Mouse (Mus musculus): ENCODE measurements around the gene Gm49320.
A peak's percentile ranks its signal among the peaks of the same experiment; 100 is the strongest.
"Not testable (repeated sequence)": the region's sequence is repeated elsewhere in the genome, so short reads cannot be mapped to it uniquely, and the experiment has no call there.

Gene Gm49320

DNA sequence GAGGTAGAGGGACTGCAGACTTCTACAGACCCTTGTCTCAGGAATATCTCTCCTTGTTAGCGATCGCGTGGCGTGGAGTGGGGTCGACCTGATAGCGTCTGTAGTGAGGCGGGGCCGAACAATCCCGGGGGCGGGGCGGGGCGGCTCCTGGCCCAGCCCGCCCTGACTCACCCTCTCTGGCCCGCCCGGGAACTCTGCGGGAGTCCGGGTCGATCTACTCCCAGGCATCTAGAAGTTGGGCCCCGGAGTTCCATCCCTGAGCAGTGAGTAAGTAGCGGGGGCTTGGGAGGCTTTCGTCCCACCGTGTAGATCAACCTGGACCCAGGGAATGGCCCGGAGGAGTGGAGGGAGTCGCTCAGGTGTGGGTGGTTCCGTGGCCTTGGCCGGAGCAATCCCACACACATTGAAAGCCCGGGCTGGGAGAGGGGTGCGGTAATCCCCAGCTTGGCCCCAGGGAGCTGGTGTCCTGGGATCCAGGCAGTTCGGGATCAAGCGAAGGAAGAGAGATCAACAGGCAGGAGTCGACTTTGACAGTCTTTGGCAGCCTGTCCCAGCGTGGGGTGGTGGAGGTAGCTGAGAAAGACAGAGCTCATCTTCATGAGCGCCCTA is 11.8 kb upstream of the Gm49320 start, which contains the start of gene Lrrc8e:
Gene Lrrc8e, plus strand, starts transcription at position 89 of the 609 bp plus-strand sequence.
- no peak for DNase-seq (ENCODE audit: low spot score in 2 of 2)

DNA sequence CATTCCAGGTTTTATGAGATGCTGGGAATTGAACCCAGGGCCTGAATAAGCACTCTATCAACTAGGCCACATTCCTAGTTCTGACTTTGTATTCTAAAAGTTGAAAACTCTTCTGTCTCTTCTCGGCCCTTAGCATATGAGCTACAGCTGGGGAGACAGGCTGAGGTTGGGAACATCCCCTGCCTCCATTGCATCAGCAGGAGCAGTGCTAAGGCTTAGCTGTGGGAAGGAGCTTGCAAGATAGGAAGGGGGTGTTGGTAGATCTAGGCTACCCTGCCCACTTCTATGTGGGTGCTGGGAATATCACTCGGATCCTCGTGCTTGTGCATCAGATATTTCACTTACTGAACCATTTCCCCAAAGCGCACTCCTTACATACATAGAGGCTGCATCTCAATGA is 10.7 kb upstream of the Gm49320 start:
- DNase-seq (ENCODE audit: low spot score in 2 of 2) = no peak

DNA sequence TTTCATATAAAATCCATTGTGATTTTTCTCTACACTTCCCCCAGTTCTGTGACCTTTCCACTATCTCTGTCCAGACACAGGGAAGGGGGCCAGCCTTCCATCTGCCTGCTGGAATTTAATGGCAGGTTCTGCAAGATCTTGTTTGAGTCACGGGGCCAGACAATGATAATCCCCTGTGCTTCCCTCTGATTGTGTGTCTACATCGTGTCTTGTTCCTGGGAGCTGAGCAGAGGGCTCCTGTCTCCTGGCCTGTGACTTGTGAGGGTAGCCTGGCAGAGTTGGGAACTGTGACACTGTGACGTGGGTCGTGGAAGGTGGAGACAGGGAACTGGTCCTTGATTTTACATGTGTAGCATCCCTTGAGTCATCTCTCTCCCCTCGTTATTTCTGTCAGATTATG is 8.9 kb upstream of the Gm49320 start:
- no peak for DNase-seq (ENCODE audit: low spot score in 2 of 2)

DNA sequence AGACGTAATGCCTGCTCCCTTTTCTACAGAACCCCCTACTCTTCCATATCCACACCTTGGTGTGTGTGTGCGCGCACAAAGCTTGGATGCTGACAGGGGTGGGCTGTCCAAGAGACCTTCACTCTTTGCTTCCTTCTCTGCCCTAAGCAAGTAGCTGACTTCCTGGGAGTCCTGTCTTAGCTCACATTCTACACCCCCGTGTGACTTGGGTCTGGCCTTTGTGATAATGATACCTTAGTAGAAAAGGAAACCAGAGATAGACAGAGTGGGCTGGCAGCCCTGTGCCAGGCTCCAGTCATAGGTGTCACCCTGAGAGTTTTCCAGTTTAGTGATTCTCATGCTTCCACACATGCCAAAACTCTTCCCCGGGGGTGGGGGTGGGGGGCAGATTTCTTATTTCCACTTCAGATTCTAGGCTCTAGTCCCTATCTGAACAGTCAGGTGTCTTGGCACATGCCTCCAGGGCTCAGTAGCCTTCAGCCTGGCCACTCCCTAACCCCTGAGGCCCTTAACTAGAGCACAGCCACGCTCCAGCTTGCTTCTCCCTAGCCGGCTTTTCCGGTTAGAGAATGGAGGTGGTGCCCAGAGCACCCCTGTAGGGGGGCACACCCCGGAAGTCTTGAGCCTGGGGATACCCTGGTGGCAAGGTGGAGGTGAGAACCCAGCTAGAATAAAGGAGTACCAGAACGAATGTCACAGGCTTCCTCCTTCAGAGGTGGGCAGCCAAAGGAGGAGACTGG is 7.9 kb upstream of the Gm49320 start:
- DNase-seq (ENCODE audit: low spot score in 2 of 2) = no peak

DNA sequence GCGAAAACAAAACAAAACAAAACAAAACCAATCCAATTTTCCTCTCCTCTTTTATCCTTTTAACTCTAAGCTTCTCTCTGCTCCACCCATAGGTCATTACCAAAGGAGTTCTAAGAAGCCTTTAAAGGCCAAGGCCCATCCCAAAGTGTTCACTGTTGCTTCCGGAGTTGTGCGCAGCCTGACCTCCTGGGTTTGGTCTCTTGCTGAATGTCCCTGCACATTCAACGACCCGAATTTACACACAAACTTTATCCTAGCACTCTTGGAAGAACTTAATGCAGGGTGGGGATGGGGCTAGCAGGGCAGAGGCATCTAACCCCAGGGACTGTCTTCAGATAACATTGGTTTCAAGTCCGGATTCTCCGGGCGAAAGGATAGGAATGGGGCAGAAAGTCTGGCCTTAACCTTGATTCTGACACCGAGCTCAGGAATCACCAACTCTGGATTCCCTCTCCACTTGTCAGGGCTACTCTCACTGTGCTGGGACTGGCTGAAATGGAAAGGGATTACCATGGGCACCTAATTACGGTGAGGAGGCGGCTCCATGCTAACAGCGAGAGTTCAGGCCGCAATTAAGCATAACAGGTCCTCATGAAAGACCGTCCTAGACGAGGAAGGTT is 741 bp upstream of the Gm49320 start:
- DNase-seq (ENCODE audit: low spot score in 2 of 2) = no peak

DNA sequence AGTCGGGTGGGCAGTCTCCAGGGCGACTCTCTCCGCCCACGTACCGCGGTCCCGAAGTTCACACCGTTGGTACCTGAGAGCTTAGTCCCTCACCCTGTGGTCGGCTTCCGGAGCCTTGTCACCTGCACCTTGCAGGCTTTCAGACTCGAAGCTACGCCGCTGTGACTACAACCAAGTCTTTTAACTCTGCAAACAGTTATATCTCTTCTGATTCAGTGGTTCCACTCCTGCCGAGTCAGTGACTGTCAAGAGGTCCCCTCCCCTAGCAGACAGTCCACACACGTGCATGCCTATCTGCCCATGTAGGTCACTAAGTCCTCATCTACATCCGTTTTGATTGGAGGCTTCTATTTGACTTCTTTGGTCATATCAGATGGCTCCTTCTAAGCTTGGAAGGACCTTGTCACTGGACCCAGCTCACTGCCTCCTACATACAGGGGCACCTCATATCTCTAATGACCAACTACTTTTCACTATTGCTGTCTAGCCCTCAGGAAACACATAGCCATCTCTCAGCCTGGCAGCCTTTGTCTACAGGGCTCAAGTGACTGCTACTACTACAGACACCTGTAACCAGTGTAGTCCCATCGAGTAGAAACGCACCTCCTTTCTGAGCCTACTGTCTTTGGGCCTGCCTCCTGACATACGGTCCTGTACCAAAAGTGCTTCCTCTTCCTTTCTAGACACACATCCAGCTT is 677 bp downstream of the Gm49320 start:
- DNase-seq (ENCODE audit: low spot score in 2 of 2) = no peak

DNA sequence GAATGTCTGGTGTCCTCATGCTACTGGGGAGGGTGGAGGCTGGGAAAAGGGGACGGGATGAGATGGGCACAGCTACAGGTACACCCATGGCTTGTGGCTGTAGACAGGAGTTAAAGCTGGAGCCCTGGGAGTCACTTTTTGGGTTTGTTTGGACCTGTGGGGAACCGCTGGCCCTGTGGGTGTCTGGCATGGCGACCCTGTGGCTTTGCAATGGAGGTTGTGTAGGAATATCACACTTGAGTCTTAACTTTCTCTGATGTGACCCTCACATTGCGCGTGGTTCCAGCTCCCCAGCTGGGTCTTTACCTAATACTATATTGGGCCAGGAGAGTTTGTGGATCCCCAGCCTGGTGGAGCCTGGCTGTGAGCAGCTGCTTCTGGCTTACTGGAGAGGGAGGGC is 6.4 kb downstream of the Gm49320 start:
- DNase-seq (ENCODE audit: low spot score in 2 of 2) = no peak

DNA sequence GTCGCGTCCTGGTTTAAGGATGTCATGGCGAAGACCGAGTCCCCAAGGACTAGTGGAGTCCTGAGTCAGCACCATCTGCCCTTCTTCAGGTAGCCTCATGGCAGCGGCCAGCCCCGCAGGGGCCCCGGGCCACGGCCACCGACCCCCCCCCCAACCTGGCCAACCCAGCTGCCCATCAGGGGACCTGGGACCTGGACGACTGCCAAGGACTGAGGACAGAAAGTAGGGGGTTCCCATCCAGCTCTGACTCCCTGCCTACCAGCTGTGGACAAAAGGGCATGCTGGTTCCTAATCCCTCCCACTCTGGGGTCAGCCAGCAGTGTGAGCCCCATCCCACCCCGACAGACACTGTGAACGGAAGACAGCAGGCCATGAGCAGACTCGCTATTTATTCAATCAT is 7.1 kb downstream of the Gm49320 start:
- no peak for DNase-seq (ENCODE audit: low spot score in 2 of 2)

DNA sequence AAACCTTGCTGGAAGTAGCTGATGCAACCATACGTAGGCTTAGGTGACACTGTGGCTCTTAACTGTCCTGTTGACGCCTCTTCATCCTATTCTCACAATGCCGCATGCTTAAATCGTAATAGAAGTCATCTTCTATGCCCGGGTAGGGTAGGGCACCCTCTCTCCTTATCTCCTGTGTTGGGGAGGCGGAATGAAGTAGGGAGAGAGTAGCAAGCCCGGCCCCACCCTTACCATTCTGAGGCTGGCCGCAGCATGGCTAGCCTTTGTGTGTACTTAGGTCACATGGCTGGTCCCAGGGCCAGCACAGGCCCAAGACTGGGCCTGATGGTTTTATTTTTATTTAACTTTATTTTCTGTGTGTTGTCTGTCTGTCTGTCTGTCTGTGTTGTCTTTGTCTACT is 8.6 kb downstream of the Gm49320 start:
- DNase-seq (ENCODE audit: low spot score in 2 of 2) = no peak

DNA sequence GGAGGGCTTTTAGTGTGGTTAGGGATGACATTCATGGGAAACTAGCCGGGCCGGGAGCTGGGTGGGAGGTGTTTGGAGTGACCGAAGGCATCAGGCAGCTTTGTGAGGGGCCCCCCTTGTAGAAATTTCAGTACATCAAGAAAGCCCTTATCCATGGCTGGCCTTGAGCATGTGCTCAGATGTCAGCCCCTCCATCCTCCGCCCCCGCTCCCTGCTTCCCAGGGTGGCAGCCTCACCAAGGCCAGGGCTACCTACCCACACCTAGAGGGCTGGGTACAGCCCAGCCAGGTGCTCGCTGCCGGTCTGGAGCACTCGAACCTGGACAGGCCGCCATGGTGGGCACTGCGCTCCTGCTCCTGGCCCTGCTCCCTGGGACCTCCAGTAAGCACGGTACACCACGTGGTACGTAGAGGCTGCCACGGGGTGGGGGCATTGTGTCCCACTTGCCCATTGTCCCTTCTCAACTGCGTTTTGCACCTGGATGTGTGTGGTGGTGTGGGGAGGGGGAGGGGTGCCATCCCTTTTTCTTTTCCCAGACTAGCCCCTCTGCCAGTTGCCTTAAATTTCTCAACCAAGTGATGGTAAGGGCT is 9.4 kb downstream of the Gm49320 start, which contains the start of gene Tgfbr3l:
Gene Tgfbr3l, plus strand, starts transcription at position 264 of the 590 bp plus-strand sequence.
- DNase-seq (ENCODE audit: low spot score in 2 of 2) = no peak

DNA sequence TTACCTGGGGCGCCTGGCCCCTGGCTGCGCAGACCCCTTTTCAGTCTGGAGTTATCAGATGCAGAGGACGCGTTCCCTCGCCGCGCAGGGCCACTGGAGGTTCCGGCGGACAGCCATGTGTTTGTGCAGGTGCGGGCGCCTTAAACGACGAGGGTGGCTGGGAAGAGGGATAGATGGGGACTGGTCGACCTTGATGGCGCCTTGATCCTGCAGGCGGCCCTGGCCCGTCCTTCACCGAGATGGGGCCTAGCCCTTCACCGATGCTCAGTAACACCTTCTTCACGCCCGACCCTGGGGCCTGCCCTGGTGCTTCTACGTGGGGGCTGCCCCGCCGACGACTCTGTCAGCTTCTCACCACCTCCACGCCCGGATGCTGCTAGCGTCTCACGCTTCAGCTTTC is 10.5 kb downstream of the Gm49320 start:
- DNase-seq (ENCODE audit: low spot score in 2 of 2) = no peak

DNA sequence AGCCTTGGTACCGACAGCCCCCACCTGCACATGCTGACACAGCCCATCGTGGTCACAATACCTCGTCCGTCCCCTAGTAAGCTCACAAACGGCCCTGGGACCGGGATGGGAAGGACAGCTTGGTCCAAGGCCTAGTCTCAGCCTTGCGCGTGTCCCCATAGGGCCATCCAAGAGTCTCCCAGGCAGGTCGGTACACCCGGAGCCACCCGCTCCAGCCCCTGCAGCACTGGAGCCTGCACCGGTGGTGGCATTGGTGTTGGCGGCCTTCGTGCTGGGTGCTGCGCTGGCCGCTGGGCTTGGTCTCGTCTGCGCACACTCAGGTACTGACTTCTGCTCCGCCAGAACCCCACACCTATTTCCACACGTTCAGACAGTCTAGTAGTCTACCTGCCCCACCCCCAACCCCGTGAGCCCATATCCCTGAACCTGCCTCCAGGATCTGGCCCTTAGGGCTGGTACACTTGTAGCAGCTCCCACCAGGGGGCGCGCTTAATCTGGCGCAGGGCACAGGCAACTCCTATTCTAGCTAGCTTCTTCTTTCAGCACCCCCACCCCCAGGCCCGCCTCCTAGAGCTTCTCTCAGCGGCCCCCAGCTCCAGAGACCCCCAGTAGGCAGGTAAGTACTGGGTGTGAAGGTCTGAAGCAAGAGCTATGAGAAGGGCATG is 11.8 kb downstream of the Gm49320 start:
- DNase-seq (ENCODE audit: low spot score in 2 of 2) = peak; percentile 87 to 88

DNA sequence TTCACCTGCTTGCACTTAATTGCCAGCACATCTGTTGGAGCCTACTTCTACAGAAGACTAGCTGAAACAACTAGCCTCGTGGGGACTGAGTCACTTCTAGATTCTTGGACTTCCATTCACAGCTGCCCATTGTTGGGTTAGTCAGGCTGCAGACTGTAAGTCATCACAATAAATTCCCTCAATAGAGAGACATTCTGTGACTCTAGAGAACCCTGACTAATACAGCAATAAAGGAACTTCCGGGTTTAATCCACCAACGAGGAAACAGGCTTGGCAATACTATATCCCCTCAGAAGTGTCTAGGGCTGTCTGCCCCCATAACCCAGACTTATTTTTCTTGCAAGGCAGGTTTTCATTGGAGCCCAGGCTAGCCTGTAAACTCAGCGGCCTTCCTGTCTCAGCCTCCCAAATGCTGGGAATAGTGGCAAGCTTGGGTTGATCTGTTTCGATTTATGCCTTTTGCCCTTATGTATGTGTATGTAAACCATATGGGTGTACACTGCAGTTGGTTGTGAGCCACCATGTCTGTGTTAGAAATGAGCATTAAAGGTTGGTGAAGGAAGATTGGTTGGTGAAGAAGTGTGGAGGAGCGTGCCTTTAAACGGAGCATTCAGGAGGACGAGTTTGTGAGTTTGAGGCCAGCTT is 13.6 kb downstream of the Gm49320 start:
- DNase-seq (ENCODE audit: low spot score in 2 of 2) = no peak

DNA sequence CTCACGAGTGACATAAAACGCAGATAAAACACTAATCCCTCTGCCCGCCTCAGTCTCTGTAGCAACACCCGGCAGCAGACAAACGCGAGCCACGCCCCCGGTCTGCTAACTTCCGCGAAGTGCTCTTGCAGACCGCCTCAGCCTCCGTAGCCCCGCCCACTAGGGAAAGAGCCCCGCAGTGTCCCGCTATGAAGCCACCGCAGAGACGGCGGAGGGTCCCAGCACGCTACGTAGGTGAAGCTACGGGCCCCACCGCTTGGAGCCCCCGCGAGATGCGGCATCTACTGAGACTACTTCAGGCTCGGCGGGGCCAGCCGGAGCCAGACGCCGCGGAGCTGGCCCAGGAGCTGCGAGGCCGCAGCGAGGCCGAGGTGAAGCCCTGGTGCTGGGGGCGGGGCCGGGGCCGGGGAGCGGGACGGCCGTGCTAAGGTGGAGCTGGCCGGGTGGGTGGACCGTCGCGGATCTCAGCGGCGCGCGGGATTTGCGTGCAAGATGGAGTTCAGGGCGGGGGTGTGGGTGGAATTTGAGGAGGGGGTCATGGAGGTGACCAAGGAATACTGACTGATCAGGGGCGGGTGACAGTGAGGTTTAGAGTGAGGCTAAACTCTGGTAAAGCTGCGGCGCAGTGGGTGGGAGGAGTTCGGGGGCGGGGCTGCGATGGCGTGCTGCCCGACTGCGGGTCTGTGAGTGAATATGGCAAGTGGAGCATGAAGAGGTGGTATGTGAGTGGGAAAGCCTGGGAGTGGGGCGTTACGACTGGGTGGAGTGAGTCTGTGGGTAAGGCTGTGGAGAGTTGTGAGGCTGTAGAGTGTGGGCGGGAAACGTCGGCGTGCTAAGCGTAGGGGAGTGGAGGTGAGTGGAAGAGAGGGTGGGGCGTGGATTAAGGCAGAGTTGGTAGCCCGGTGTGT is 14.5 kb downstream of the Gm49320 start, which contains the start of gene Snapc2:
Gene Snapc2, plus strand, starts transcription at position 147 of the 908 bp plus-strand sequence.
- DNase-seq (ENCODE audit: low spot score in 2 of 2) = peak; percentile 96

DNA sequence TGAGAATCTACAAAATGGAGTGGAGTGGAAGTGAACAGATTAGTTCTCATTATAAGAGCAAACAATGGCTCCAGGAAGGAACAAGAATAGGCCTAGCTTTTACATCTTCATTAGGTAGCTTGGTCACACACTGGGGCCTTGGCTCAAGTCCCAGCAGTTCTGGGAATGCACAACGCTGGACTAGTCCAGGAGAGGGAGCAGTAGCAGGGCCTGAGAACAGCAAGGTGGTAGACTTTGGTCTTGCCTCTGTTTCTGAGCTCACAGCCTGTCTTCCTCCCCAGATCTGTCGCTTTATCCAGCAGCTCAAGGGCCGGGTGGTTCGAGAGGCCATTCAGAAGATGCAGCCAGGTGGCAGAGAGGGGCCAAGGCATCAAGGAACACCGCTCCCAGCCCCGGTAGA is 15.3 kb downstream of the Gm49320 start:
- peak; percentile 64 to 74 for DNase-seq (ENCODE audit: low spot score in 2 of 2)

DNA sequence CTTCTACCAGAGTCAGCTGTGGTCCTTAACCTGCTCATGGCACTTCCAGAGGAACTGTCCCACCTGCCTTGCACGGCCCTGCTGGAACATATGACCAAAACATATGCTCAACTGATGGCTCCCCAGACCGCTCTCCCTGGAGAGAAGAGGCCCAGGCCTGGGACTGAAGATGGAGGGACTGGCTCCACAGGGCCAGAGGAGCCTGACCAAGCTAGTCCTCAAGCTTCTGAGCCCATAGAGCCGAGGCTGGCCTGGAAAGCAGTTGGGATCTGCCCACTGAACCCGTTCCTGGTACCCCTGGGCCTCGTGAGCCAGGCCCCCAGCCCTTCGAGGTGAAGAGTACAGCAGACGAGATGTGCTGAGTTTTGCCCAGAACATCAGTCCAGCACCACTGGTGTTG is 16.8 kb downstream of the Gm49320 start:
- DNase-seq (ENCODE audit: low spot score in 2 of 2) = not testable (repeated sequence)

DNA sequence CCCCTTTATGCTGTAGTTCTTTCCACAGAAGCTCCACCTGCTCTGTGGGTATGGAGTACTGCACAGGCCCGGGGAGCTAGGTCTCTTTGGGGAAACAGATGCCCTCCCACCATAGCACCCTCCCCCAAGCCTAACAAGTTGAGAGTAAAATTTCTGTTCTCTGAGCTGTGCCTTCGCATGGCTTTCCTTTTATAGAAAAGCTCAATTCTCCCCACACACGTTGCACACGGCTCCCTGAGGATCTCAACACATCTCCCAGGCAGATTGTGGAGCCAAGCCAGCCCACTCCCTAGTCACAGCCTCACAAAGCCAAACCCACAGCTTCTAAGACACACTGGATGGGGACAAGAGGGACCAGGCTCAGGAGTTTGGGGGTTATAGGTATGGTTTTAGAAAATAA is 18.2 kb downstream of the Gm49320 start:
- peak; percentile 86 to 89 for DNase-seq (ENCODE audit: low spot score in 2 of 2)

DNA sequence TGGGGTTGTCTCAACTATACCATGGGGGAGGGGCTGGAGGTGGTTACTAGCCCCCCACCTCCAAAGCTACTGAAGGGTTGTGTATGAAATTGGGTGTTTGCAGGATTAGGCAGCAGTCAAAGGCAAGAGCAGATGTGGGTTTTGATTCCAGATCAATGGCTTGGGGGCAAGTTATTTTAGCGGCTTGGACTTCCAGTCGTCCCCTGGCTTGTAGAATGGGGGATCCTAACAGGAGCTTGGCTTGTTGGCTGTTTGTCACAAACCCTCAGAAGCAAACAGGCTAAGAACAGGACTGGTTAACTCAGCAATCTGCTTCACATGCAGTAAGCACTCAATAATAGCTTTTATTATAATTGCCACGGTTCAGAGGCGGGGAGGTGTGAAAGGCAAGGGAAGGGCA is 18.7 kb downstream of the Gm49320 start:
- peak in 1 of 2 experiments; percentile 17 for DNase-seq (ENCODE audit: low spot score in 2 of 2)

DNA sequence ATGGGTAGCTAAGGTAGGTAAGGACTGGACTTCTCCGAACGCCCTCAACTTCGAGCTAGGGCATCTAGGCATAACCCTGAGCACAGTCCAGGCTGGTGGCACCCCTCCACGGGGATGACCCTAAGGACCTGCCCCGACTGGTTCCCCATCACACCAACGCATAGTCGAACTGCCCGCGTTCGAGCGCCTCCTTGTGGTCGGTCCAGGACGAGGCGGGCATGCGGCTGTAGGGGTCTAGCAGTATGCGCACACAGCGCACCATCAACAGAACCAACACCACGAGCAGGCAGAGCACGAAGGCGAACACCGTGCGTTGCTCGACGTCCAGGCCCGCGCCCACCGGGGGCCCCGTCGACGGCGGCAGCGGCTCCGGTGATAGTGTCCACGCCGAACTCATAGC is 19.6 kb downstream of the Gm49320 start:
- peak; percentile 83 to 86 for DNase-seq (ENCODE audit: low spot score in 2 of 2)

DNA sequence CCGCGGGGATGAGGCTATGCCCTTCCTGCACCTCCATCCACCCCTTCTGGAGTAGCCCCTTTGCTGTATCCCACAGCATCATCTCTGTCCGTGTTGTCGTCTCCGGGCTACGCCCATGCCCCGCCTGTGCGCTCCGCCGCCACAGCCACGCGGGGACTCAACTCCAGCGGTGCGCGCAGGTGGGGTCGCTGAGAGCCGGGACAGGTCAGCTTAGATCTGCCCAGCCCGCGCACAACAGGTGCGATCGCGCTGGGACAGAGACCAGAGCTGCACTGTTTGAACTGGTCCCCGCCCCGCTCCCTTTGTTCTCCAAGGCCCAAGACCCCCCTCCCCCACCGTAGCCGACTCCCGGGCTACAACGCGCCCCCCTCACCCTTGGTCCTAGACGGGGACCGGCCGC is 20.0 kb downstream of the Gm49320 start:
- peak; percentile 41 to 57 for DNase-seq (ENCODE audit: low spot score in 2 of 2)
